In the genomic region with DNA sequence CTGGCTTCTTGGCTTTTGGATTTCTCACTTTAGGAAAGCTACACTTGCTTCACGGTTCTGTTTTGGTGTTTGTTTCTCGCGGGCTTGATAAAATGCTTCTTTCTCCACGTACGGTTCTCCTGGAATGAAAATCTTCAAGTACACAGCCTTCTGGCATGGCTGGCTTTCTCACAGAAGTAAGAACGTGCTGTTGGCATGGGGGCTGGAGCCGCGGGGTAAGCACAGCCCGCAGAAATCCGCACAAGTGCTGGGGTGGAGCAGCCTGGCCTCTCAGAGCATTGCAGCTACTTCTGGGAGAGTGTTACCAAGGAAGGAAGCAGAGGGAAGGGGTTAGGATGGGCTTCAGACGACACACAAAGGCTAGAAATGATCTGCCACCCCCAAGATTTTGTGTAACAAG, we compare ENCODE assay signal across 20 mouse cellular contexts.
DNase-seq lines count a peak whose midpoint lies in the region; ATAC-seq and TF ChIP-seq lines count a peak whose summit lies in the region.
"Had no signal": no experiment of that assay in that cellular context is flagged by ENCODE, and none has a peak within 500 bp of the region (broad histone marks: within the 10 kb centered on the region; RNA-seq: fewer than 3 reads in every experiment).

No protein-coding gene starts in this region.

- no peak for DNase-seq in forebrain, embryonic 11.5 days (ENCODE audit: low spot score)
- peak in 1 of 2 experiments; percentile 35 for DNase-seq in left cerebral cortex, adult 2 months (ENCODE audit: extremely low spot score in 1 of 2, low spot score in 2 of 2)
- DNase-seq in left cerebral cortex, adult 9 months (ENCODE audit: low spot score in 2 of 2): no peak
- DNase-seq in brain, adult 2 months (ENCODE audit: low read depth, low spot score): peak; percentile 36
- peak; percentile 48 for DNase-seq in right cerebral cortex, postnatal 25 days
- DNase-seq in gastrocnemius, adult 18-20 months (ENCODE audit: low spot score): no peak
- DNase-seq: adrenal gland, postnatal 14 days; cerebellum, adult 2 months; cerebellum, postnatal 10 days; embryo, embryonic 11 days; gastrocnemius, postnatal 36 days; heart, adult 11 months; kidney, adult 18-20 months had no signal

- H3K9me3 ChIP-seq in forebrain, embryonic 15.5 days: no peaks in the 10 kb centered on the region
- no peaks in the 10 kb centered on the region for H3K9me3 ChIP-seq in forebrain, embryonic 11.5 days (ENCODE audit: control insufficient read depth, low read length)
- H3K9me3 ChIP-seq: embryonic facial prominence, embryonic 15.5 days; heart, embryonic 13.5 days; hindbrain, embryonic 13.5 days had no signal

- no peak overlapping the region for H3K4me2 ChIP-seq in forebrain, embryonic 15.5 days (replicated peaks)
- no peak overlapping the region for H3K4me2 ChIP-seq in forebrain, embryonic 11.5 days (ENCODE audit: low read depth, low read length, severe bottlenecking)
- H3K4me2 ChIP-seq: embryonic facial prominence, embryonic 15.5 days; heart, embryonic 13.5 days; hindbrain, embryonic 13.5 days had no signal

- H3K4me1 ChIP-seq in forebrain, embryonic 15.5 days: peaks cover 23% of the 10 kb centered on the region
- no peaks in the 10 kb centered on the region for H3K4me1 ChIP-seq in forebrain, embryonic 11.5 days (replicated peaks; ENCODE audit: control insufficient read depth, insufficient read depth, low read length)
- H3K4me1 ChIP-seq: embryonic facial prominence, embryonic 15.5 days; heart, embryonic 13.5 days; hindbrain, embryonic 13.5 days had no signal

- no peak for TF ChIP-seq CTCF in left cerebral cortex, adult 2 months (IDR thresholded peaks at IDR 0.05)

- H3K27ac ChIP-seq in forebrain, embryonic 15.5 days (replicated peaks): 0 out of 2 replicates have a peak overlapping the region, but pooled peaks have one; percentile 37
- no peak overlapping the region for H3K27ac ChIP-seq in forebrain, embryonic 11.5 days (ENCODE audit: low read depth, low read length)
- peak overlapping the region; percentile 60; the same call in 1 of the 2 replicates for H3K27ac ChIP-seq in left cerebral cortex, adult 2 months
- H3K27ac ChIP-seq: embryonic facial prominence, embryonic 15.5 days; heart, embryonic 13.5 days; hindbrain, embryonic 13.5 days; hindbrain, postnatal 0 days had no signal

- H3K27me3 ChIP-seq in forebrain, embryonic 15.5 days: no peaks in the 10 kb centered on the region
- no peaks in the 10 kb centered on the region; the same call in 1 of the 2 replicates for H3K27me3 ChIP-seq in forebrain, embryonic 11.5 days (ENCODE audit: control insufficient read depth, insufficient read depth, low read length)
- H3K27me3 ChIP-seq: embryonic facial prominence, embryonic 15.5 days; heart, embryonic 13.5 days; hindbrain, embryonic 13.5 days had no signal

- intact Hi-C loops in left cerebral cortex, adult 2 months (cut with DNase I): no loop called here

- H3K36me3 ChIP-seq in forebrain, embryonic 15.5 days: no peaks in the 10 kb centered on the region
- no peaks in the 10 kb centered on the region for H3K36me3 ChIP-seq in forebrain, embryonic 11.5 days (ENCODE audit: control insufficient read depth, insufficient read depth, low read length)
- H3K36me3 ChIP-seq: embryonic facial prominence, embryonic 15.5 days; heart, embryonic 13.5 days; hindbrain, embryonic 13.5 days had no signal

- H3K9ac ChIP-seq in forebrain, embryonic 15.5 days (replicated peaks): no peak overlapping the region
- H3K9ac ChIP-seq in forebrain, embryonic 11.5 days (ENCODE audit: low read length): no peak overlapping the region
- H3K9ac ChIP-seq: embryonic facial prominence, embryonic 15.5 days; heart, embryonic 13.5 days; hindbrain, embryonic 13.5 days had no signal

- WGBS in forebrain, embryonic 15.5 days: 42% methylated on average over 11 of the region's 11 CpGs
- WGBS in forebrain, embryonic 11.5 days: 57% methylated on average over 11 of the region's 11 CpGs

- ATAC-seq in forebrain, embryonic 15.5 days (replicated peaks): no peak
- ATAC-seq in forebrain, embryonic 11.5 days (replicated peaks; ENCODE audit: low FRiP score): no peak
- ATAC-seq: activated CD4-positive, CD25-positive, alpha-beta regulatory T cell, adult 4 months; hindbrain, postnatal 0 days had no signal

- H3K4me3 ChIP-seq in forebrain, embryonic 15.5 days: no peak overlapping the region
- H3K4me3 ChIP-seq in forebrain, embryonic 11.5 days (ENCODE audit: low read depth, low read length): no peak overlapping the region
- no peak overlapping the region for H3K4me3 ChIP-seq in left cerebral cortex, adult 2 months
- H3K4me3 ChIP-seq: embryonic facial prominence, embryonic 15.5 days; erythroblast, embryonic 14.5 days; heart, embryonic 13.5 days; hindbrain, embryonic 13.5 days had no signal

Comparison
In these comparisons a context has a peak if more than half of its experiments do, and no peak if none do; other contexts are left out.
1. DNase-seq: peak in brain, adult 2 months (single experiment) and right cerebral cortex, postnatal 25 days (single experiment); none in forebrain, embryonic 11.5 days (single experiment), left cerebral cortex, adult 9 months (0 of 2) and gastrocnemius, adult 18-20 months (single experiment).